Mouse (Mus musculus): ENCODE measurements around the gene Rnf182.

DNA sequence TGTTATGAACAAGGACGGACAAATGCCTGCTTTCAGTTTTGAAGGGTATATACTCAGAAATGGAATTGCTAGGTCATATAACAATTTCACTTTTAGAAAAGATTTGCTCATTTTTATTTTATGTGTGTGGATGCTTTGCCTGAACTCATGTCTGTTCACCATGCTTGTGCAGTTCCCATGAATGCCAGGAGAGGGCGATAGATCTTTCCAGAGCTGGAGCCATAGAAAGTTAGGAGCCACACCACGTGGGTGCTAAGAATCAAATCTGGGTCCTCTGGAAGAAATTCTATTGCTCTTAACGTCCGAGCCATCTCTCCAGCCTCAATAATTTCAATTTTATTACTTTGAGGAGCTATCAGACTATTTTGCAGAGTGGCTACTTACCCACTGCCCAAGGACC, 38.3 kb upstream of the Rnf182 start:
- no peak for TF ChIP-seq EP300 (IDR thresholded peaks at IDR 0.05; ENCODE audit: low read depth)
- TF ChIP-seq CTCF (IDR thresholded peaks at IDR 0.05; ENCODE audit: low read depth): 0 out of 2 replicates have a peak, but pooled peaks have one; percentile 13
